ENCODE assay signal across 8 mouse cellular contexts in genomic region chr2:35978276-35978933, GRCm38 (mm10). TPM values are rescaled to one million over a fixed set of nuclear protein-coding genes. Genes with fewer than 3 reads are reported as not detected.
DNase-seq lines count a peak whose midpoint lies in the region; ATAC-seq lines count a peak whose summit lies in the region.

No protein-coding gene starts in this region.

- H3K4me2 ChIP-seq in midbrain, embryonic 11.5 days: peak overlapping the region; percentile 97

- H3K9ac ChIP-seq in midbrain, embryonic 11.5 days (ENCODE audit: low read length): peak overlapping the region; percentile 89

- H3K4me3 ChIP-seq in midbrain, embryonic 11.5 days (ENCODE audit: low read depth, low read length): peak overlapping the region; percentile 87

- peaks cover 15% of the 10 kb centered on the region for H3K4me1 ChIP-seq in midbrain, embryonic 11.5 days (ENCODE audit: control insufficient read depth, insufficient read depth, low read length)

- H3K27me3 ChIP-seq in midbrain, embryonic 11.5 days (ENCODE audit: control insufficient read depth, insufficient read depth, low read length): no peaks in the 10 kb centered on the region

- no peak for DNase-seq in frontal cortex, postnatal 10 days (ENCODE audit: low spot score in 2 of 2)
- DNase-seq in 416B (ENCODE audit: low read depth): peak; percentile 86
- DNase-seq in adrenal gland, postnatal 10 days: peak; percentile 44
- DNase-seq in frontal cortex, postnatal 36 days (ENCODE audit: low spot score in 2 of 2): peak; percentile 37 to 47
- DNase-seq in layer of hippocampus, adult 9-11 months: peak; percentile 46
- DNase-seq in midbrain, embryonic 11.5 days (ENCODE audit: low spot score, missing footprints): peak; percentile 86
- no peak for DNase-seq in gastrocnemius, adult 8-10 months (ENCODE audit: low spot score in 2 of 2)

- ATAC-seq in frontal cortex, adult (ENCODE audit: low TSS enrichment): peak; percentile 54
- ATAC-seq in midbrain, embryonic 11.5 days (ENCODE audit: low FRiP score): no peak; the same call in 1 of the 2 replicates

- H3K27ac ChIP-seq in midbrain, embryonic 11.5 days (ENCODE audit: low read depth, low read length): no peak overlapping the region

- WGBS in midbrain, embryonic 11.5 days: 28% methylated on average over 15 of the region's 15 CpGs

- no peaks in the 10 kb centered on the region for H3K36me3 ChIP-seq in midbrain, embryonic 11.5 days (ENCODE audit: control insufficient read depth, insufficient read depth, low read length)

- H3K9me3 ChIP-seq in midbrain, embryonic 11.5 days (ENCODE audit: control insufficient read depth, low read length): no peaks in the 10 kb centered on the region

RNA-seq across cellular contexts. Expression of gene Ttll11, which starts 1.3 kb away (rescaled TPM):
- total RNA-seq in adrenal gland, postnatal 10 days (2021): 1 to 10 TPM in 1 of 2 experiments, under 1 TPM in 1; 0.84 to 2.2 TPM
- polyA plus RNA-seq in midbrain, embryonic 11.5 days (2014; fragmentation: Nextera tagmentation; extraction: Ambion mirVana): 1.9 and 3.0 TPM in 2 replicates
- 1 to 10 TPM; 2.0 to 3.2 (median 2.5) TPM for total RNA-seq in gastrocnemius, adult 8-10 months (2022)

Comparison
In these comparisons a context has a peak if more than half of its experiments do, and no peak if none do; other contexts are left out.
1. DNase-seq: peak in 416B (single experiment), adrenal gland, postnatal 10 days (single experiment), frontal cortex, postnatal 36 days (2 of 2), layer of hippocampus, adult 9-11 months (single experiment) and midbrain, embryonic 11.5 days (single experiment); none in frontal cortex, postnatal 10 days (0 of 2) and gastrocnemius, adult 8-10 months (0 of 2).